ENCODE assay signal across 13 mouse cellular contexts in genomic region chr3:27118227-27118626, GRCm38 (mm10). TPM values are rescaled to one million over a fixed set of nuclear protein-coding genes. Genes with fewer than 3 reads are reported as not detected.
DNase-seq lines count a peak whose midpoint lies in the region; ATAC-seq and TF ChIP-seq lines count a peak whose summit lies in the region.
"Had no signal": no experiment of that assay in that cellular context is flagged by ENCODE, and none has a peak within 500 bp of the region (broad histone marks: within the 10 kb centered on the region; RNA-seq: fewer than 3 reads in every experiment).

No protein-coding gene starts in this region.

- H3K4me2 ChIP-seq in intestine, postnatal 0 days (replicated peaks; ENCODE audit: low read depth), result no peak overlapping the region
- no peak overlapping the region for H3K4me2 ChIP-seq in intestine, embryonic 15.5 days (replicated peaks)

- no peak for TF ChIP-seq POLR2A in ES-Bruce4 (IDR thresholded peaks at IDR 0.05; ENCODE audit: insufficient read depth, low read length)

- H3K27ac ChIP-seq in intestine, postnatal 0 days (ENCODE audit: low read depth, low read length), result no peak overlapping the region
- no peak overlapping the region for H3K27ac ChIP-seq in intestine, embryonic 15.5 days
- H3K27ac ChIP-seq in ES-Bruce4 (ENCODE audit: insufficient read depth, low read length), result no peak overlapping the region

- no peak overlapping the region for H3K4me3 ChIP-seq in intestine, postnatal 0 days (ENCODE audit: low read depth, low read length)
- no peak overlapping the region for H3K4me3 ChIP-seq in intestine, embryonic 15.5 days (replicated peaks)
- no peak overlapping the region for H3K4me3 ChIP-seq in ES-Bruce4 (ENCODE audit: low read depth, low read length)
- H3K4me3 ChIP-seq: myocyte had no signal

- no peak for TF ChIP-seq EP300 in ES-Bruce4 (IDR thresholded peaks at IDR 0.05; ENCODE audit: insufficient read depth, low read depth, low read length)

- H3K27me3 ChIP-seq in intestine, postnatal 0 days (replicated peaks; ENCODE audit: control insufficient read depth, insufficient read depth, low read length), result no peaks in the 10 kb centered on the region
- no peaks in the 10 kb centered on the region for H3K27me3 ChIP-seq in intestine, embryonic 15.5 days (replicated peaks)
- H3K27me3 ChIP-seq in ES-Bruce4 (ENCODE audit: control insufficient read depth, insufficient read depth, low read length, poor library complexity, severe bottlenecking), result no peaks in the 10 kb centered on the region

- DNase-seq in adrenal gland, postnatal 10 days, result peak; percentile 41
- peak; percentile 40 to 74 for DNase-seq in kidney, postnatal 36 days
- no peak for DNase-seq in embryo, embryonic 10 days (ENCODE audit: low spot score)
- DNase-seq in retina, embryonic 14.5 days (ENCODE audit: low spot score), result no peak
- no peak for DNase-seq in urinary bladder, postnatal 25 days (ENCODE audit: low spot score)
- DNase-seq: cerebellum, postnatal 10 days; gastrocnemius, postnatal 14 days; left cerebral cortex, postnatal 4 days; retina, postnatal 1 day had no signal

- H3K9ac ChIP-seq in intestine, postnatal 0 days (ENCODE audit: low read depth, low read length), result no peak overlapping the region
- H3K9ac ChIP-seq in intestine, embryonic 15.5 days, result no peak overlapping the region
- H3K9ac ChIP-seq in ES-Bruce4 (ENCODE audit: low read depth, poor library complexity, severe bottlenecking), result no peak overlapping the region

- no peaks in the 10 kb centered on the region for H3K9me3 ChIP-seq in intestine, postnatal 0 days (ENCODE audit: control insufficient read depth)
- H3K9me3 ChIP-seq in intestine, embryonic 15.5 days, result no peaks in the 10 kb centered on the region
- peaks cover 7% of the 10 kb centered on the region for H3K9me3 ChIP-seq in ES-Bruce4 (replicated peaks; ENCODE audit: control insufficient read depth, insufficient read depth, low read length, poor library complexity, severe bottlenecking)

- TF ChIP-seq CTCF in intestine, postnatal 0 days (IDR thresholded peaks at IDR 0.05; ENCODE audit: low read depth), result peak; percentile 43; the same call in 1 of the 2 replicates
- peak; percentile 31 for TF ChIP-seq CTCF in ES-Bruce4 (IDR thresholded peaks at IDR 0.05; ENCODE audit: low read depth, low read length)

- H3K36me3 ChIP-seq in intestine, postnatal 0 days (ENCODE audit: control insufficient read depth, insufficient read depth), result peaks cover 43% of the 10 kb centered on the region
- H3K36me3 ChIP-seq in intestine, embryonic 15.5 days, result peaks cover 22% of the 10 kb centered on the region
- peaks cover 77% of the 10 kb centered on the region for H3K36me3 ChIP-seq in ES-Bruce4 (ENCODE audit: control insufficient read depth, insufficient read depth, low read length, poor library complexity, severe bottlenecking)

- ATAC-seq in intestine, postnatal 0 days, result no peak
- ATAC-seq in intestine, embryonic 15.5 days, result no peak

- WGBS in intestine, postnatal 0 days, result 81% methylated on average over 4 of the region's 4 CpGs
- WGBS in intestine, embryonic 15.5 days, result 92% methylated on average over 4 of the region's 4 CpGs

- no peaks in the 10 kb centered on the region for H3K4me1 ChIP-seq in intestine, postnatal 0 days (replicated peaks; ENCODE audit: control insufficient read depth, insufficient read depth, low read length)
- H3K4me1 ChIP-seq in intestine, embryonic 15.5 days (replicated peaks), result no peaks in the 10 kb centered on the region
- H3K4me1 ChIP-seq in ES-Bruce4 (ENCODE audit: control insufficient read depth, insufficient read depth, low read length), result peaks cover 2% of the 10 kb centered on the region

RNA-seq across cellular contexts. Expression of gene Ect2, which starts 35.5 kb away (rescaled TPM):
- 8.4 and 9.1 TPM in 2 replicates for polyA plus RNA-seq in intestine, postnatal 0 days (2015; fragmentation: Nextera tagmentation; extraction: Ambion mirVana)
- 42.3 and 52.5 TPM in 2 replicates for polyA plus RNA-seq in intestine, embryonic 15.5 days (2015; fragmentation: Nextera tagmentation; extraction: Ambion mirVana)
- 238 and 248 TPM in 2 replicates for polyA plus RNA-seq in ES-Bruce4 (2011; ENCODE audit: insufficient read depth, insufficient read length, low read depth, missing spikeins)
- 10 to 100 TPM; 13.2 to 17.2 TPM for total RNA-seq in adrenal gland, postnatal 10 days (2021)

Comparison
In these comparisons a context has a peak if more than half of its experiments do, and no peak if none do; other contexts are left out.
1. DNase-seq: peak in adrenal gland, postnatal 10 days (single experiment) and kidney, postnatal 36 days (2 of 2); none in embryo, embryonic 10 days (single experiment), retina, embryonic 14.5 days (single experiment) and urinary bladder, postnatal 25 days (single experiment).